In the genomic region with DNA sequence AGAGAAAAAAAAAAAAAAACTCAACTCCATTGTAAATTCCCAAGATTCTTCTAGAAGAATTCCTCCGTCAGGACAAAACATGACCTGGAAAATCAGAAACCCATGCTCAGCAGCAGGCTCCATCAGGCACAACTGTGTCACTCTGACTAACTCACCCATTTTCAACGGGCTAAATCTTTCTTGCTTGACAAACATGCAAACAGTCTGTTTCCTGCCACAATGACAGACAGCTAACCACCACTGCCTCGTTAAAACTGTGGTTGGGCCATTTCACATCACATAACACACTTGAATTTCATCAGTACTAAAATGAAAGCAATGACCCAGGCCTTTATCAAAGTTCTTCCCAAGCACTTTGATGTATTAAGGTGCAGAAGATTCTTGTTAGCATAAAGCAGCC, we compare ENCODE assay signal across 23 mouse cellular contexts.
"Had no signal": no experiment of that assay in that cellular context is flagged by ENCODE, and none has a peak within 500 bp of the region (broad histone marks: within the 10 kb centered on the region; RNA-seq: fewer than 3 reads in every experiment).

No protein-coding gene starts in this region.

- H3K27me3 ChIP-seq: heart, embryonic 12.5 days; hindbrain, embryonic 13.5 days; hindbrain, embryonic 15.5 days; kidney, embryonic 15.5 days; limb, embryonic 12.5 days; liver, embryonic 13.5 days had no signal

- H3K9me3 ChIP-seq: heart, embryonic 10.5 days; heart, embryonic 12.5 days; hindbrain, embryonic 13.5 days; hindbrain, embryonic 15.5 days; kidney, embryonic 15.5 days; limb, embryonic 10.5 days; limb, embryonic 12.5 days; liver, embryonic 13.5 days had no signal

- H3K4me1 ChIP-seq: heart, embryonic 10.5 days; heart, embryonic 12.5 days; hindbrain, embryonic 13.5 days; hindbrain, embryonic 15.5 days; kidney, embryonic 15.5 days; limb, embryonic 10.5 days; limb, embryonic 12.5 days; liver, embryonic 13.5 days had no signal

- ATAC-seq: hindbrain, postnatal 0 days; intestine, embryonic 16.5 days had no signal

- H3K4me3 ChIP-seq: heart, embryonic 10.5 days; heart, embryonic 12.5 days; hindbrain, embryonic 13.5 days; hindbrain, embryonic 15.5 days; kidney, embryonic 15.5 days; left cerebral cortex, adult 2 months; limb, embryonic 10.5 days; limb, embryonic 12.5 days; liver, embryonic 13.5 days had no signal

- DNase-seq: gastrocnemius, postnatal 14 days; gastrocnemius, postnatal 36 days; heart, adult 18-20 months; heart, postnatal 14 days; heart, postnatal 36 days; kidney, adult 11 months; kidney, adult 2 months; kidney, adult 9 months; kidney, postnatal 14 days; kidney, postnatal 36 days; liver; liver, embryonic 13.5 days had no signal

- H3K36me3 ChIP-seq: heart, embryonic 10.5 days; heart, embryonic 12.5 days; hindbrain, embryonic 13.5 days; hindbrain, embryonic 15.5 days; kidney, embryonic 15.5 days; limb, embryonic 10.5 days; limb, embryonic 12.5 days; liver, embryonic 13.5 days had no signal

- H3K27ac ChIP-seq: heart, embryonic 10.5 days; hindbrain, embryonic 13.5 days; hindbrain, embryonic 15.5 days; hindbrain, postnatal 0 days; kidney, embryonic 15.5 days; kidney, postnatal 0 days; left cerebral cortex, adult 2 months; limb, embryonic 10.5 days; limb, embryonic 12.5 days; liver, embryonic 13.5 days had no signal
